Mouse (Mus musculus) forebrain, embryonic 13.5 days (tissue): ENCODE measurements at regions not wholly inside any gene's neighbourhood (a gene's known extent, or its start where the extent isn't known, plus 50 kb on each side); places are given as distances from the start of the nearest gene placed in this dataset.

Source experiments
- ATAC-seq: fragments of 200-750 bp; cut with Nextera tagmentation; 2 replicates; pipeline ENCODE4 v1.8.0; 2017
- H3K27ac ChIP-seq: fragments of 300-500 bp; sonication (generic); 2 replicates; pipeline ENCODE4 v1.5.1; 2015; ENCODE audit warnings: inconsistent platforms, mild to moderate bottlenecking, moderate library complexity
- H3K27me3 ChIP-seq: fragments of 300-500 bp; sonication (generic); 2 replicates; pipeline ENCODE4 v1.6.1; 2015; ENCODE audit warnings: mild to moderate bottlenecking, inconsistent platforms
- H3K36me3 ChIP-seq: fragments of 300-500 bp; sonication (generic); 2 replicates; pipeline ENCODE4 v1.6.1; 2015; ENCODE audit warnings: mild to moderate bottlenecking, inconsistent platforms; ENCODE audit not compliant: poor library complexity, severe bottlenecking
- H3K4me1 ChIP-seq: fragments of 300-500 bp; sonication (generic); 2 replicates; pipeline ENCODE4 v1.6.1; 2015; ENCODE audit warnings: inconsistent platforms
- H3K4me2 ChIP-seq: fragments of 300-500 bp; sonication (generic); 2 replicates; pipeline ENCODE4 v1.6.1; 2015; ENCODE audit warnings: inconsistent platforms, mild to moderate bottlenecking, moderate library complexity
- H3K4me3 ChIP-seq: fragments of 300-500 bp; sonication (generic); 2 replicates; pipeline ENCODE4 v1.5.1; 2015; ENCODE audit warnings: mild to moderate bottlenecking, inconsistent platforms
- H3K9ac ChIP-seq: fragments of 300-500 bp; sonication (generic); 2 replicates; pipeline ENCODE4 v1.6.1; 2015; ENCODE audit warnings: mild to moderate bottlenecking, inconsistent platforms
- H3K9me3 ChIP-seq: fragments of 300-500 bp; sonication (generic); replicated peaks from 2 replicates; pipeline ENCODE4 v1.6.1; 2016; ENCODE audit warnings: inconsistent platforms
- WGBS: fragments of 180-500 bp; shearing (Covaris S2); methylation state at CpG from one replicate; pipeline ENCODE4 v1.1.7; 2015; 5-methylcytosine and 5-hydroxymethylcytosine counted together

GRCm38 (mm10) chr13:72972165-72972564 lies 288.1 kb upstream of the Irx4 start:
- no peak overlapping the region for H3K9ac ChIP-seq
- H3K27ac ChIP-seq, result no peak overlapping the region
- H3K27me3 ChIP-seq, result no peaks in the 10 kb centered on the region; the same call in 1 of the 2 replicates
- H3K9me3 ChIP-seq, result no peaks in the 10 kb centered on the region
- no peak overlapping the region for H3K4me2 ChIP-seq
- no peak overlapping the region for H3K4me3 ChIP-seq
- H3K36me3 ChIP-seq, result no peaks in the 10 kb centered on the region
- H3K4me1 ChIP-seq, result no peaks in the 10 kb centered on the region
- WGBS, result 92% methylated on average over 4 of the region's 4 CpGs
- no peak for ATAC-seq

- H3K27ac ChIP-seq, result no peak overlapping the region
- H3K4me1 ChIP-seq, result no peaks in the 10 kb centered on the region
- no peaks in the 10 kb centered on the region; the same call in 1 of the 2 replicates for H3K27me3 ChIP-seq
- H3K9ac ChIP-seq, result no peak overlapping the region
- no peaks in the 10 kb centered on the region for H3K36me3 ChIP-seq
- 40% methylated on average over 1 of the region's 1 CpGs for WGBS
- H3K4me2 ChIP-seq, result no peak overlapping the region
- no peaks in the 10 kb centered on the region for H3K9me3 ChIP-seq
- ATAC-seq, result no peak
- no peak overlapping the region for H3K4me3 ChIP-seq
Measured at GRCm38 (mm10) chr13:72972894-72973293, 287.4 kb upstream of the Irx4 start.

- WGBS, result 87% methylated on average over 6 of the region's 6 CpGs
Measured at GRCm38 (mm10) chr13:72977213-72977612, 283.1 kb upstream of the Irx4 start.

GRCm38 (mm10) chr13:72977971-72978370 lies 282.3 kb upstream of the Irx4 start:
- no peaks in the 10 kb centered on the region for H3K4me1 ChIP-seq
- no peak overlapping the region for H3K4me3 ChIP-seq
- no peak overlapping the region for H3K4me2 ChIP-seq
- no peaks in the 10 kb centered on the region for H3K36me3 ChIP-seq
- H3K27ac ChIP-seq, result no peak overlapping the region
- H3K27me3 ChIP-seq, result no peaks in the 10 kb centered on the region
- no peak overlapping the region for H3K9ac ChIP-seq
- H3K9me3 ChIP-seq, result no peaks in the 10 kb centered on the region
- 86% methylated on average over 3 of the region's 3 CpGs for WGBS
- no peak for ATAC-seq

More at GRCm38 (mm10) chr13:72977213-72977612, 283.1 kb upstream of the Irx4 start:
- Histone ChIP-seq H3K9me3 (no peaks in the 10 kb centered on the region), H3K27ac (no peak overlapping the region), H3K4me2 (no peak overlapping the region), H3K36me3 (no peaks in the 10 kb centered on the region), H3K4me1 (no peaks in the 10 kb centered on the region), H3K9ac (no peak overlapping the region), H3K27me3 (no peaks in the 10 kb centered on the region), H3K4me3 (no peak overlapping the region)
- no peak for ATAC-seq

GRCm38 (mm10) chr13:72978966-72979365 lies 281.3 kb upstream of the Irx4 start:
- no peaks in the 10 kb centered on the region for H3K27me3 ChIP-seq
- H3K36me3 ChIP-seq, result no peaks in the 10 kb centered on the region
- no peak overlapping the region for H3K4me2 ChIP-seq
- H3K9me3 ChIP-seq, result no peaks in the 10 kb centered on the region
- no peak for ATAC-seq
- no peak overlapping the region for H3K9ac ChIP-seq
- H3K4me1 ChIP-seq, result no peaks in the 10 kb centered on the region
- no peak overlapping the region for H3K27ac ChIP-seq
- H3K4me3 ChIP-seq, result no peak overlapping the region

GRCm38 (mm10) chr13:72992589-72993409 lies 267.5 kb upstream of the Irx4 start:
- no peak overlapping the region for H3K27ac ChIP-seq
- no peak overlapping the region for H3K4me3 ChIP-seq
- no peak for ATAC-seq
- no peaks in the 10 kb centered on the region for H3K27me3 ChIP-seq
- no peak overlapping the region for H3K9ac ChIP-seq
- H3K4me2 ChIP-seq, result no peak overlapping the region
- H3K36me3 ChIP-seq, result no peaks in the 10 kb centered on the region
- 82% methylated on average over 17 of the region's 17 CpGs for WGBS
- no peaks in the 10 kb centered on the region for H3K9me3 ChIP-seq
- H3K4me1 ChIP-seq, result no peaks in the 10 kb centered on the region

- ATAC-seq, result no peak
Measured at GRCm38 (mm10) chr13:72993410-72993858, 266.8 kb upstream of the Irx4 start.

GRCm38 (mm10) chr13:72994538-72994937 lies 265.7 kb upstream of the Irx4 start:
- H3K4me1 ChIP-seq, result no peaks in the 10 kb centered on the region
- H3K9me3 ChIP-seq, result no peaks in the 10 kb centered on the region
- ATAC-seq, result no peak
- H3K36me3 ChIP-seq, result no peaks in the 10 kb centered on the region
- no peak overlapping the region for H3K9ac ChIP-seq
- H3K4me2 ChIP-seq, result no peak overlapping the region
- H3K27me3 ChIP-seq, result no peaks in the 10 kb centered on the region
- no peak overlapping the region for H3K4me3 ChIP-seq
- no peak overlapping the region for H3K27ac ChIP-seq

More at GRCm38 (mm10) chr13:72993410-72993858, 266.8 kb upstream of the Irx4 start:
- Histone ChIP-seq H3K27me3 (no peaks in the 10 kb centered on the region), H3K4me2 (no peak overlapping the region), H3K4me3 (no peak overlapping the region), H3K9ac (no peak overlapping the region), H3K4me1 (no peaks in the 10 kb centered on the region), H3K9me3 (no peaks in the 10 kb centered on the region), H3K36me3 (no peaks in the 10 kb centered on the region), H3K27ac (no peak overlapping the region)
- WGBS, result 91% methylated on average over 3 of the region's 3 CpGs

GRCm38 (mm10) chr13:73008856-73009546 lies 251.3 kb upstream of the Irx4 start:
- 69% methylated on average over 22 of the region's 22 CpGs for WGBS
- no peaks in the 10 kb centered on the region for H3K4me1 ChIP-seq
- peak overlapping the region; percentile 28; the same call in 1 of the 2 replicates for H3K4me2 ChIP-seq
- H3K9me3 ChIP-seq, result no peaks in the 10 kb centered on the region
- H3K27ac ChIP-seq, result no peak overlapping the region
- H3K27me3 ChIP-seq, result peaks cover 4% of the 10 kb centered on the region; the same call in 1 of the 2 replicates
- no peaks in the 10 kb centered on the region for H3K36me3 ChIP-seq
- no peak overlapping the region for H3K4me3 ChIP-seq
- peak; percentile 45; the same call in 1 of the 2 replicates for ATAC-seq
- no peak overlapping the region for H3K9ac ChIP-seq

- peaks cover 4% of the 10 kb centered on the region; the same call in 1 of the 2 replicates for H3K27me3 ChIP-seq
- H3K9ac ChIP-seq, result no peak overlapping the region
- H3K4me1 ChIP-seq, result no peaks in the 10 kb centered on the region
- no peak overlapping the region for H3K4me3 ChIP-seq
- no peaks in the 10 kb centered on the region for H3K36me3 ChIP-seq
- no peaks in the 10 kb centered on the region for H3K9me3 ChIP-seq
- ATAC-seq, result no peak
- 80% methylated on average over 15 of the region's 15 CpGs for WGBS
- H3K27ac ChIP-seq, result no peak overlapping the region
- H3K4me2 ChIP-seq, result peak overlapping the region; percentile 28; the same call in 1 of the 2 replicates
Measured at GRCm38 (mm10) chr13:73009547-73010475, 250.5 kb upstream of the Irx4 start.

- peaks cover 20% of the 10 kb centered on the region for H3K27me3 ChIP-seq
- H3K4me3 ChIP-seq, result no peak overlapping the region
- H3K36me3 ChIP-seq, result no peaks in the 10 kb centered on the region
- no peak overlapping the region for H3K4me2 ChIP-seq
- no peak for ATAC-seq
- no peaks in the 10 kb centered on the region for H3K9me3 ChIP-seq
- H3K4me1 ChIP-seq, result no peaks in the 10 kb centered on the region
- WGBS, result 70% methylated on average over 10 of the region's 10 CpGs
- no peak overlapping the region for H3K27ac ChIP-seq
- no peak overlapping the region for H3K9ac ChIP-seq
Measured at GRCm38 (mm10) chr13:73019181-73019580, 241.1 kb upstream of the Irx4 start.
